Mouse (Mus musculus): ENCODE measurements around the gene Plch2. TPM values are rescaled to one million over a fixed set of nuclear protein-coding genes. Genes with fewer than 3 reads are reported as not detected.

Plch2 gene
- polyA plus RNA-seq, 1 experiment, result 0.06 TPM

GRCm38 (mm10) chr4:155015550-155015949 is 41.0 kb downstream of the Plch2 start:
- Histone ChIP-seq H3ac (ENCODE audit: control insufficient read depth, insufficient read length) (no peak overlapping the region), H3K27me3 (ENCODE audit: control insufficient read depth, insufficient read depth, insufficient read length) (peaks cover 58% of the 10 kb centered on the region), H3K4me2 (ENCODE audit: low read depth) (no peak overlapping the region), H3K4me3 (no peak overlapping the region), H3K79me2 (ENCODE audit: control insufficient read depth, insufficient read depth) (no peaks in the 10 kb centered on the region), H3K36me3 (ENCODE audit: control insufficient read depth, insufficient read depth) (no peaks in the 10 kb centered on the region)
- TF ChIP-seq MYOG (IDR thresholded peaks at IDR 0.05; ENCODE audit: control insufficient read depth in 1 of 3, insufficient read depth in 1 of 3, insufficient read length in 2 of 3, low read depth in 2 of 3) (no peak), TCF12 (IDR thresholded peaks at IDR 0.05; ENCODE audit: insufficient read depth, poor library complexity, severe bottlenecking) (no peak)

GRCm38 (mm10) chr4:155014791-155015190 is 41.8 kb downstream of the Plch2 start:
- TF ChIP-seq POLR2A (IDR thresholded peaks at IDR 0.05; ENCODE audit: insufficient read length, low read depth), result no peak
- Histone ChIP-seq H3ac (ENCODE audit: control insufficient read depth, insufficient read length) (no peak overlapping the region), H3K27me3 (ENCODE audit: control insufficient read depth, insufficient read depth, insufficient read length) (peaks cover 64% of the 10 kb centered on the region), H3K36me3 (ENCODE audit: control insufficient read depth, insufficient read depth) (no peaks in the 10 kb centered on the region), H3K4me3 (no peak overlapping the region), H3K4me2 (ENCODE audit: low read depth) (no peak overlapping the region), H3K79me2 (ENCODE audit: control insufficient read depth, insufficient read depth) (no peaks in the 10 kb centered on the region)

GRCm38 (mm10) chr4:155014244-155014643 is 42.3 kb downstream of the Plch2 start:
- H3K4me2 ChIP-seq (ENCODE audit: low read depth), result no peak overlapping the region
- no peaks in the 10 kb centered on the region for H3K79me2 ChIP-seq (ENCODE audit: control insufficient read depth, insufficient read depth)
- no peak for TF ChIP-seq MYOD1 (IDR thresholded peaks at IDR 0.05; ENCODE audit: control insufficient read depth in 1 of 3, insufficient read length in 2 of 3, low read depth in 2 of 3)
- TF ChIP-seq POLR2AphosphoS2 (IDR thresholded peaks at IDR 0.05; ENCODE audit: insufficient read length, low read depth), result no peak
- no peak for TF ChIP-seq E2F4 (IDR thresholded peaks at IDR 0.05; ENCODE audit: insufficient read depth)
- TF ChIP-seq CEBPB (IDR thresholded peaks at IDR 0.05; ENCODE audit: insufficient read depth, poor library complexity, severe bottlenecking), result no peak
- H3ac ChIP-seq (ENCODE audit: control insufficient read depth, insufficient read length), result no peak overlapping the region
- peaks cover 69% of the 10 kb centered on the region for H3K27me3 ChIP-seq (ENCODE audit: control insufficient read depth, insufficient read depth, insufficient read length)
- H3K4me3 ChIP-seq, result no peak overlapping the region
- H3K36me3 ChIP-seq (ENCODE audit: control insufficient read depth, insufficient read depth), result no peaks in the 10 kb centered on the region

- Histone ChIP-seq H3ac (ENCODE audit: control insufficient read depth, insufficient read length) (no peak overlapping the region), H3K4me2 (ENCODE audit: low read depth) (no peak overlapping the region), H3K79me2 (ENCODE audit: control insufficient read depth, insufficient read depth) (no peaks in the 10 kb centered on the region), H3K4me3 (no peak overlapping the region), H3K36me3 (ENCODE audit: control insufficient read depth, insufficient read depth) (no peaks in the 10 kb centered on the region), H3K27me3 (ENCODE audit: control insufficient read depth, insufficient read depth, insufficient read length) (peaks cover 80% of the 10 kb centered on the region)
- TF ChIP-seq MYOD1 (IDR thresholded peaks at IDR 0.05; ENCODE audit: control insufficient read depth in 1 of 3, insufficient read length in 2 of 3, low read depth in 2 of 3) (no peak), SRF (IDR thresholded peaks at IDR 0.05; ENCODE audit: control insufficient read depth, insufficient read length, low read depth) (no peak), USF1 (IDR thresholded peaks at IDR 0.05; ENCODE audit: low read depth) (no peak), TCF3 (IDR thresholded peaks at IDR 0.05; ENCODE audit: insufficient read length, low read depth) (no peak)
Measured at GRCm38 (mm10) chr4:155012788-155013187, 43.8 kb downstream of the Plch2 start.

- H3K36me3 ChIP-seq (ENCODE audit: control insufficient read depth, insufficient read depth), result no peaks in the 10 kb centered on the region
- H3K27me3 ChIP-seq (ENCODE audit: control insufficient read depth, insufficient read depth, insufficient read length), result peaks cover 79% of the 10 kb centered on the region
- TF ChIP-seq MYOG (IDR thresholded peaks at IDR 0.05; ENCODE audit: control insufficient read depth in 1 of 3, insufficient read depth in 1 of 3, insufficient read length in 2 of 3, low read depth in 2 of 3), result no peak
- no peak for TF ChIP-seq MAX (IDR thresholded peaks at IDR 0.05; ENCODE audit: low read depth)
- TF ChIP-seq REST (IDR thresholded peaks at IDR 0.05; ENCODE audit: insufficient read depth, insufficient read length), result no peak
- TF ChIP-seq CEBPB (IDR thresholded peaks at IDR 0.05; ENCODE audit: insufficient read depth, poor library complexity, severe bottlenecking), result no peak
- TF ChIP-seq POLR2A (IDR thresholded peaks at IDR 0.05; ENCODE audit: insufficient read length, low read depth), result no peak
- no peak for TF ChIP-seq E2F4 (IDR thresholded peaks at IDR 0.05; ENCODE audit: insufficient read depth)
- no peak for TF ChIP-seq USF1 (IDR thresholded peaks at IDR 0.05; ENCODE audit: low read depth)
- no peak for TF ChIP-seq POLR2AphosphoS2 (IDR thresholded peaks at IDR 0.05; ENCODE audit: insufficient read length, low read depth)
- TF ChIP-seq SRF (IDR thresholded peaks at IDR 0.05; ENCODE audit: control insufficient read depth, insufficient read length, low read depth), result no peak
- no peak for TF ChIP-seq MYOD1 (IDR thresholded peaks at IDR 0.05; ENCODE audit: control insufficient read depth in 1 of 3, insufficient read length in 2 of 3, low read depth in 2 of 3)
Measured at GRCm38 (mm10) chr4:155012115-155012514, 44.5 kb downstream of the Plch2 start.

GRCm38 (mm10) chr4:155011312-155012025 is 45.1 kb downstream of the Plch2 start:
- no peak for TF ChIP-seq MYOD1 (IDR thresholded peaks at IDR 0.05; ENCODE audit: control insufficient read depth in 1 of 3, insufficient read length in 2 of 3, low read depth in 2 of 3)
- TF ChIP-seq TCF12 (IDR thresholded peaks at IDR 0.05; ENCODE audit: insufficient read depth, poor library complexity, severe bottlenecking), result no peak
- no peak for TF ChIP-seq MYOG (IDR thresholded peaks at IDR 0.05; ENCODE audit: control insufficient read depth in 1 of 3, insufficient read depth in 1 of 3, insufficient read length in 2 of 3, low read depth in 2 of 3)
- TF ChIP-seq POLR2AphosphoS2 (IDR thresholded peaks at IDR 0.05; ENCODE audit: insufficient read length, low read depth), result no peak
- no peak for TF ChIP-seq MAX (IDR thresholded peaks at IDR 0.05; ENCODE audit: low read depth)
- no peak for TF ChIP-seq SRF (IDR thresholded peaks at IDR 0.05; ENCODE audit: control insufficient read depth, insufficient read length, low read depth)
- no peak for TF ChIP-seq E2F4 (IDR thresholded peaks at IDR 0.05; ENCODE audit: insufficient read depth)
- no peak for TF ChIP-seq POLR2A (IDR thresholded peaks at IDR 0.05; ENCODE audit: insufficient read length, low read depth)
- no peak for TF ChIP-seq REST (IDR thresholded peaks at IDR 0.05; ENCODE audit: insufficient read depth, insufficient read length)
- no peak for TF ChIP-seq USF1 (IDR thresholded peaks at IDR 0.05; ENCODE audit: low read depth)
- no peak for TF ChIP-seq TCF3 (IDR thresholded peaks at IDR 0.05; ENCODE audit: insufficient read length, low read depth)
- TF ChIP-seq CEBPB (IDR thresholded peaks at IDR 0.05; ENCODE audit: insufficient read depth, poor library complexity, severe bottlenecking), result no peak
- H3K4me2 ChIP-seq (ENCODE audit: low read depth), result no peak overlapping the region
- H3K4me3 ChIP-seq, result no peak overlapping the region
- H3K79me2 ChIP-seq (ENCODE audit: control insufficient read depth, insufficient read depth), result no peaks in the 10 kb centered on the region
- H3ac ChIP-seq (ENCODE audit: control insufficient read depth, insufficient read length), result no peak overlapping the region
- H3K27me3 ChIP-seq (ENCODE audit: control insufficient read depth, insufficient read depth, insufficient read length), result peaks cover 79% of the 10 kb centered on the region
- no peaks in the 10 kb centered on the region for H3K36me3 ChIP-seq (ENCODE audit: control insufficient read depth, insufficient read depth)

More at GRCm38 (mm10) chr4:155012115-155012514, 44.5 kb downstream of the Plch2 start:
- Histone ChIP-seq H3K4me2 (ENCODE audit: low read depth) (no peak overlapping the region), H3K79me2 (ENCODE audit: control insufficient read depth, insufficient read depth) (no peaks in the 10 kb centered on the region), H3ac (ENCODE audit: control insufficient read depth, insufficient read length) (no peak overlapping the region), H3K4me3 (no peak overlapping the region)
